Mouse (Mus musculus) neural tube, embryonic 15.5 days (tissue): Measurements from ENCODE around the gene Rbm39. TPM values are rescaled to one million over a fixed set of nuclear protein-coding genes. Genes with fewer than 3 reads are reported as not detected.
"Not testable (repeated sequence)": the region's sequence is repeated elsewhere in the genome, so short reads cannot be mapped to it uniquely, and the experiment has no call there.

Source experiments
- ATAC-seq: fragments of 200-750 bp; cut with Nextera tagmentation; 2 replicates; pipeline ENCODE4 v1.8.0; 2017; ENCODE audit warnings: mild to moderate bottlenecking, moderate TSS enrichment, moderate library complexity; ENCODE audit not compliant: low FRiP score
- H3K27ac ChIP-seq: fragments of 300-500 bp; sonication (generic); replicated peaks from 2 replicates; pipeline ENCODE4 v1.5.1; 2015; ENCODE audit warnings: mild to moderate bottlenecking, inconsistent platforms
- H3K27me3 ChIP-seq: fragments of 300-500 bp; sonication (generic); replicated peaks from 2 replicates; pipeline ENCODE4 v1.6.1; 2015; ENCODE audit warnings: inconsistent platforms
- H3K36me3 ChIP-seq: fragments of 300-500 bp; sonication (generic); 2 replicates; pipeline ENCODE4 v1.6.1; 2015; ENCODE audit warnings: inconsistent platforms
- H3K4me1 ChIP-seq: fragments of 300-500 bp; sonication (generic); 2 replicates; pipeline ENCODE4 v1.6.1; 2015; ENCODE audit warnings: inconsistent platforms
- H3K4me2 ChIP-seq: fragments of 300-500 bp; sonication (generic); 2 replicates; pipeline ENCODE4 v1.6.1; 2015; ENCODE audit warnings: inconsistent platforms, mild to moderate bottlenecking, moderate library complexity
- H3K4me3 ChIP-seq: fragments of 300-500 bp; sonication (generic); replicated peaks from 2 replicates; pipeline ENCODE4 v1.5.1; 2015; ENCODE audit warnings: mild to moderate bottlenecking, inconsistent platforms
- H3K9ac ChIP-seq: fragments of 300-500 bp; sonication (generic); replicated peaks from 2 replicates; pipeline ENCODE4 v1.6.1; 2015; ENCODE audit warnings: mild to moderate bottlenecking, inconsistent platforms
- H3K9me3 ChIP-seq: fragments of 300-500 bp; sonication (generic); replicated peaks from 2 replicates; pipeline ENCODE4 v1.6.1; 2016; ENCODE audit warnings: inconsistent platforms
- WGBS: fragments of 180-500 bp; shearing (Covaris S2); methylation state at CpG from one replicate; pipeline ENCODE4 v1.1.7; 2015; ENCODE audit warnings: mixed read lengths; 5-methylcytosine and 5-hydroxymethylcytosine counted together
- polyA plus RNA-seq: library from polyadenylated mRNA; unstranded; fragments of >200 nt; fragmentation: Nextera tagmentation; extraction: Ambion mirVana; gene quantifications from 2 replicates; pipeline ENCODE4 v1.2.1, GENCODE M21; 2015

The Rbm39 gene
- polyA plus RNA-seq, 1 experiment from 2014 or later = 420 TPM

- peak overlapping the region; percentile 77 for H3K4me2 ChIP-seq
- 84% methylated on average over 2 of the region's 2 CpGs for WGBS
- peaks cover 23% of the 10 kb centered on the region for H3K36me3 ChIP-seq
- peak overlapping the region; percentile 95; the same call in 1 of the 2 replicates for H3K27ac ChIP-seq
- H3K9me3 ChIP-seq = no peaks in the 10 kb centered on the region
- H3K4me1 ChIP-seq = peaks cover 19% of the 10 kb centered on the region
- H3K9ac ChIP-seq = no peak overlapping the region; the same call in 1 of the 2 replicates
- ATAC-seq = no peak
- H3K27me3 ChIP-seq = no peaks in the 10 kb centered on the region
- H3K4me3 ChIP-seq = peak overlapping the region; percentile 86
Measured at GRCm38 (mm10) chr2:156142820-156143219, 37.2 kb downstream of the Rbm39 start.

- no peak overlapping the region for H3K27ac ChIP-seq
- ATAC-seq = no peak
- WGBS = 90% methylated on average over 6 of the region's 6 CpGs
- H3K9ac ChIP-seq = no peak overlapping the region
- no peak overlapping the region for H3K4me2 ChIP-seq
- no peaks in the 10 kb centered on the region for H3K27me3 ChIP-seq
- H3K4me3 ChIP-seq = no peak overlapping the region
- H3K36me3 ChIP-seq = peaks cover 26% of the 10 kb centered on the region; the same call in 1 of the 2 replicates
- no peaks in the 10 kb centered on the region for H3K4me1 ChIP-seq
- no peaks in the 10 kb centered on the region for H3K9me3 ChIP-seq
Measured at GRCm38 (mm10) chr2:156135695-156136094, 44.3 kb downstream of the Rbm39 start.

- H3K9ac ChIP-seq = no peak overlapping the region
- no peaks in the 10 kb centered on the region for H3K4me1 ChIP-seq
- H3K4me3 ChIP-seq = no peak overlapping the region
- no peak for ATAC-seq
- WGBS = 92% methylated on average over 5 of the region's 5 CpGs
- H3K4me2 ChIP-seq = no peak overlapping the region
- no peaks in the 10 kb centered on the region for H3K9me3 ChIP-seq
- H3K27ac ChIP-seq = no peak overlapping the region
- H3K27me3 ChIP-seq = no peaks in the 10 kb centered on the region
- H3K36me3 ChIP-seq = peaks cover 24% of the 10 kb centered on the region; the same call in 1 of the 2 replicates
Measured at GRCm38 (mm10) chr2:156134161-156134560, 45.9 kb downstream of the Rbm39 start.

- no peaks in the 10 kb centered on the region for H3K9me3 ChIP-seq
- H3K36me3 ChIP-seq = peaks cover 23% of the 10 kb centered on the region
- H3K27me3 ChIP-seq = no peaks in the 10 kb centered on the region
- no peak within 1 kb of the TSS for H3K27ac ChIP-seq
- no peaks in the 10 kb centered on the region for H3K4me1 ChIP-seq
- H3K4me3 ChIP-seq = no peak within 1 kb of the TSS
- H3K9ac ChIP-seq = no peak within 1 kb of the TSS
- 93% methylated on average over 5 of the region's 5 CpGs for WGBS
- H3K4me2 ChIP-seq = no peak within 1 kb of the TSS
- no peak for ATAC-seq
Measured at GRCm38 (mm10) chr2:156126992-156127391, 53.0 kb downstream of the Rbm39 start, which contains the start of gene Gm28036. TSS of gene Gm28036 (minus strand) at chr2:156127092.

GRCm38 (mm10) chr2:156123731-156124130 lies 56.3 kb downstream of the Rbm39 start:
- 94% methylated on average over 5 of the region's 5 CpGs for WGBS
- Histone ChIP-seq H3K36me3 (peaks cover 13% of the 10 kb centered on the region), H3K9me3 (no peaks in the 10 kb centered on the region), H3K4me3 (no peak overlapping the region), H3K9ac (no peak overlapping the region), H3K4me1 (no peaks in the 10 kb centered on the region), H3K27me3 (no peaks in the 10 kb centered on the region), H3K4me2 (no peak overlapping the region), H3K27ac (no peak overlapping the region)
- no peak for ATAC-seq

GRCm38 (mm10) chr2:156119566-156119965 lies 60.5 kb downstream of the Rbm39 start:
- no peaks in the 10 kb centered on the region for H3K27me3 ChIP-seq
- H3K9me3 ChIP-seq = no peaks in the 10 kb centered on the region
- no peak overlapping the region for H3K9ac ChIP-seq
- no peak overlapping the region for H3K4me3 ChIP-seq
- H3K36me3 ChIP-seq = no peaks in the 10 kb centered on the region
- no peak overlapping the region for H3K27ac ChIP-seq
- no peaks in the 10 kb centered on the region for H3K4me1 ChIP-seq
- H3K4me2 ChIP-seq = no peak overlapping the region
- no peak for ATAC-seq

GRCm38 (mm10) chr2:156112080-156112423 lies 68.0 kb downstream of the Rbm39 start:
- not testable (repeated sequence) for H3K27me3 ChIP-seq, H3K36me3 ChIP-seq, H3K9me3 ChIP-seq, ATAC-seq
- Histone ChIP-seq H3K4me2 (peak overlapping the region; percentile 70), H3K9ac (0 out of 2 replicates have a peak overlapping the region, but pooled peaks have one; percentile 89), H3K27ac (peak overlapping the region; percentile 97), H3K4me1 (peaks cover 23% of the 10 kb centered on the region), H3K4me3 (peak overlapping the region; percentile 61)
- WGBS = 26% methylated on average over 5 of the region's 5 CpGs

GRCm38 (mm10) chr2:156111358-156112079 lies 68.5 kb downstream of the Rbm39 start, which contains the start of the genes Cpne1 and Rbm12:
TSS of gene Cpne1 (minus strand) at chr2:156111965.
TSS of gene Rbm12 (minus strand) at chr2:156111978.
- Histone ChIP-seq H3K27ac (peak within 1 kb of the TSS; percentile 97), H3K27me3 (no peaks in the 10 kb centered on the region), H3K9me3 (no peaks in the 10 kb centered on the region), H3K9ac (peak within 1 kb of the TSS; percentile 89), H3K36me3 (no peaks in the 10 kb centered on the region), H3K4me3 (peak within 1 kb of the TSS; percentile 61), H3K4me2 (peak within 1 kb of the TSS; percentile 70), H3K4me1 (peaks cover 27% of the 10 kb centered on the region)
- peak; percentile 92 for ATAC-seq
- WGBS = under 1% methylated on average over 74 of the region's 74 CpGs

GRCm38 (mm10) chr2:156110627-156111357 lies 69.2 kb downstream of the Rbm39 start:
- Histone ChIP-seq H3K4me1 (peaks cover 28% of the 10 kb centered on the region), H3K4me2 (peak overlapping the region; percentile 70), H3K9ac (peak overlapping the region; percentile 89), H3K9me3 (no peaks in the 10 kb centered on the region), H3K27me3 (no peaks in the 10 kb centered on the region), H3K4me3 (peak overlapping the region; percentile 61), H3K27ac (peak overlapping the region; percentile 97), H3K36me3 (no peaks in the 10 kb centered on the region)
- 1% methylated on average over 16 of the region's 16 CpGs for WGBS
- ATAC-seq = peak; percentile 76

Other genes starting within 250 kb of the Rbm39 start
- gene Uqcc1, start 249.9 kb downstream of the Rbm39 start, polyA plus RNA-seq = 70.9 and 73.5 TPM in 2 replicates
- not detected in 2 replicates for gene Gm15557, start 239.5 kb downstream of the Rbm39 start, polyA plus RNA-seq
- 0.59 and 1.2 TPM in 2 replicates for gene Gdf5, start 234.9 kb downstream of the Rbm39 start, polyA plus RNA-seq
- 13.4 and 16.7 TPM in 2 replicates for gene Cep250, start 223.8 kb downstream of the Rbm39 start, polyA plus RNA-seq
- gene 6430550D23Rik, start 172.3 kb downstream of the Rbm39 start, polyA plus RNA-seq = 1.6 and 2.1 TPM in 2 replicates
- 395 and 438 TPM in 2 replicates for gene Ergic3, start 172.2 kb downstream of the Rbm39 start, polyA plus RNA-seq
- 0.09 TPM in 2 replicates for gene Fer1l4, start 127.3 kb downstream of the Rbm39 start, polyA plus RNA-seq
- 5.9 and 6.4 TPM in 2 replicates for gene Spag4, start 115.1 kb downstream of the Rbm39 start, polyA plus RNA-seq
- gene Cpne1, start 68.3 kb downstream of the Rbm39 start, polyA plus RNA-seq = 28.3 and 35.3 TPM in 2 replicates
- 17.7 and 21.9 TPM in 2 replicates for gene Rbm12, start 68.3 kb downstream of the Rbm39 start, polyA plus RNA-seq
- 11.0 and 12.1 TPM in 2 replicates for gene Gm28036, start 53.1 kb downstream of the Rbm39 start, polyA plus RNA-seq
- 444 and 463 TPM in 2 replicates for gene Romo1, start 36.2 kb downstream of the Rbm39 start, polyA plus RNA-seq
- gene Nfs1, start 36.1 kb downstream of the Rbm39 start, polyA plus RNA-seq = 29.6 and 40.3 TPM in 2 replicates
- 122 and 130 TPM in 2 replicates for gene Phf20, start 16.2 kb upstream of the Rbm39 start, polyA plus RNA-seq
- 8.1 and 9.2 TPM in 2 replicates for gene Cnbd2, start 132.1 kb upstream of the Rbm39 start, polyA plus RNA-seq
- 94.0 and 111 TPM in 2 replicates for gene Scand1, start 132.5 kb upstream of the Rbm39 start, polyA plus RNA-seq
- 12.3 and 14.8 TPM in 2 replicates for gene Epb41l1, start 240.7 kb upstream of the Rbm39 start, polyA plus RNA-seq